Mouse (Mus musculus) CD4-positive helper T cell, adult 2 months (primary cell): ENCODE measurements around the gene Megf11.
A peak's percentile ranks its signal among the peaks of the same experiment; 100 is the strongest.

Experiments used
- DNase-seq: peaks from one replicate; pipeline ENCODE4 v3.0.0-alpha.2; 2012; ENCODE audit warnings: low read depth, missing footprints, low spot score

Gene Megf11

GRCm38 (mm10) chr9:64385511-64386465, at the start of gene Megf11:
Gene Megf11, plus strand, starts transcription at chr9:64385626.
- no peak for DNase-seq

DNA sequence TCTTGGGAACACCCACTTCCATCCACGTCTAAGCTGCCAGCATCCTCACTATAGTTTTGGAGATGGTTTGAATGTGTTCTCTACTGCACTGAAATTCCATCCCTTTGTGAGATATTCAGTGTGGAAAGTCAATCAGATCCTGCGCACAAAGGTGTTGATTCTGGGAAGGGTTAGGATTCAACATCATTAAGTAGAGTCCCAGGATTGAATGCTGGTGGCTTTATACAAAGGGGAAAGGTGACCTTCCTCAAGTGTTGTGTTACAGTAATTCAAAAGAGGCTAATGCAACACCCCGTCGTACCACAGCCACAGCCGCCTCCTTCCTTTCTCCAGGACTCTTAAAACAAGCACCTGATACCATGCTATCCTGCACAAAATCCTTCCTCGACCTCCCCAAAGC, 49.6 kb upstream of the Megf11 start:
- DNase-seq, result no peak

DNA sequence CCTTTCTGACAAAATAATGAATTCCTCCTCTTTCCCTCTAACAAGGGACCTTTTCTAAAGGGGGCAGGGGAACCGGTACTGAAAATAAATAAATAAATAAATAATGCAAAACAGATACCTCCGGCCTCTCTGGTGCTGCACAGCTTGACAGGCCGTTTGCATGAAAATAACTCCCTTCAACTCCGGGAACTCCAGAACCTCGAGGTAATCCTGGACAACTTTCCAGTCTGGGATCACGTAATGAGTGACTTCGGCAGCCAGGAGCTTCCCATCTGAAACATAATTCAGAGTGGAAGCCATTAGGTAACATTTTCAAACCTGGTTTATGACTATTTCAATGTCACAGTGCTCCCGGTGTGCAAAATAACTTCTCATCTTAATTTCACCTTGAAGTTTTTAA, 46.1 kb upstream of the Megf11 start:
- no peak for DNase-seq

- DNase-seq, result peak; percentile 82
Measured at GRCm38 (mm10) chr9:64340351-64341253, 44.8 kb upstream of the Megf11 start.

DNA sequence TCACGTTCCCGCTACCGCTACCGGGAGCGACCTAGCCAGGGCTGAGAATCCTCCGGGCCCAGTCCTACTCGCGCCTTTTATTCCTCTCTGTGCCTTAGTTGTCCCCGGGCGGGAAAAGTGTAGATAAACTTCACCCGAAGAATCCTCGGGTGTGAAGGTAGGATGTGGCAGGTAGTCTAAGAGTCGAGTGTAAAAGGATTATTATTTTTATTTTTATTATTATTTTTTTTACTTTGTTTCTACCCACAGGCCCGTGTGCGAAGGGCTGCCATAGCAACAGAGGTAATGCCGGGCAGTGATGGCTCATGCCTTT, 44.2 kb upstream of the Megf11 start, which contains the start of gene Dis3l:
TSS of gene Dis3l (minus strand) at position 35 of the 313 bp plus-strand sequence.
- DNase-seq, result no peak

GRCm38 (mm10) chr9:64341671-64342070, 43.8 kb upstream of the Megf11 start:
- no peak for DNase-seq

DNA sequence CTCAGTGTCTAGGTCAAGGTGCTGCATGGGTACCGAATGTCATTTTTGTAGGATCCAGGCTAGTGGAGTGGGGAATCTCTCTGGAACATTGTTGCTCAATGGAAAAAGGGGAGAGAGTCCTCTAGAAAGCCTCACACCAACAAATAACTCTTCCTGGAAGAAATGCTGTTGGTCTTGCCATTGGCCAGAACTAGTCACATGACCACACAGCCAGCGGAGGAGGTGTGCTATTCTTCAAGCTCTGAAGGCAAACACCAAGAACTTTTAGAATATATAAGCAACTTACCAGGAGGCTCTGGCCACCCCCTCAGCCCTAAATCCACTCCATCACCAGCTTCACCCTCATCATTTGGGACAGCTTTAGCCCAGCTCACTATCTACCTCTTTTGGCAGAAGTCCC, 41.8 kb upstream of the Megf11 start:
- no peak for DNase-seq

DNA sequence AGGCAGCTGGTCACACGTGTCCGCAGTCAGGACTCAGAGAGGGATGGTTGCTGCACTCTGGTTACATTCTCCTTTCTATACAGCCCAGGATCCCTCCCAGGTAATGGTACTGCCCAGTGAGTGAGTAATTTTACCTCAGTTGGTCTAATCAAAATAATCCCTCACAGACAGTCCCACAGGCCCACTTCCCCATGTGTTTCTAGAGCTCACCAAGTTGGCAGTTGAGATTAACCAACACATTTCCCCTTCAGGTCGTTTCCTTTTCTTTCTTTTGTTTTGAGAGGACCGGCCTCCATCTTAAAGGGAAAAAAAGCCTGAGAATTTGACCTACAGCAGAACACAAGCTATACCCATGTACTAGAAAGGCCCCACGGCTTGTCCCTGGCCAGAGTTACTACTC, 39.5 kb upstream of the Megf11 start:
- DNase-seq, result no peak

GRCm38 (mm10) chr9:64347377-64347776, 38.0 kb upstream of the Megf11 start:
- DNase-seq, result peak; percentile 11

GRCm38 (mm10) chr9:64349490-64349889, 35.9 kb upstream of the Megf11 start:
- DNase-seq, result no peak

- DNase-seq, result peak; percentile 46
Measured at GRCm38 (mm10) chr9:64351191-64351590, 34.2 kb upstream of the Megf11 start.

GRCm38 (mm10) chr9:64355627-64356026, 29.8 kb upstream of the Megf11 start:
- DNase-seq, result no peak

DNA sequence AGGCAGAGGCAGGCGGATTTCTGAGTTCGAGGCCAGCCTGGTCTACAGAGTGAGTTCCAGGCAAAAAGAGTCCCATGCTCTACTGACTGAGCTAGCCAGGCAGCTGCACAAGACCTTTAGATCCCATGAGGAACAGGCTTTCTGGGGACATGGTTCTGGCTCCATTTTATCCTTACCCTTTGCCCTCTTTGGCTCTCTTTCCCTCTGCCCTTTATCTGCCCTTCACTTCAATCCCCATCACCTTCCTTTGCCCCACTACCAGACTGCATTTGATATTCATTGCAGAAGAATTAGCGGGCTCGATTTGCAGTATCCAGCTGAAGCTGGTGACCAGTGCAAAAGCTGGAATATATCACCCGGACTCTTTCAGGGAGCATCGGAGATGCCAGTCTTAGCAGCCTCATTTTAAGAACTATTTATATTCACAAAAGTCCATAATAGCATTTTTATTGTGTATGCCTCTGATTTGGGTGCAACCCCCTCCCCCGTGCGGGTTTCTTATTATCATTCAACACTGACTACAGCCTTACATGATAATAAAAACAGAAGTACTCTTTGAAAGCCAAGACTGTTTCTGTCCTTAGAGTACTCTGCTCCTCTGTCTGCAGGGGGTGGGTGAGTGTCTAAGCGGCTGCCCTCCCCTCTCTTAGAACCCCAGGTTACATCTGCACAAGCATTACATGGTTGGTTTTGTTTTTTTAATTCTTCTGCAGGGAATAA, 24.0 kb upstream of the Megf11 start:
- DNase-seq, result no peak

GRCm38 (mm10) chr9:64369871-64370270, 15.6 kb upstream of the Megf11 start:
- DNase-seq, result no peak

DNA sequence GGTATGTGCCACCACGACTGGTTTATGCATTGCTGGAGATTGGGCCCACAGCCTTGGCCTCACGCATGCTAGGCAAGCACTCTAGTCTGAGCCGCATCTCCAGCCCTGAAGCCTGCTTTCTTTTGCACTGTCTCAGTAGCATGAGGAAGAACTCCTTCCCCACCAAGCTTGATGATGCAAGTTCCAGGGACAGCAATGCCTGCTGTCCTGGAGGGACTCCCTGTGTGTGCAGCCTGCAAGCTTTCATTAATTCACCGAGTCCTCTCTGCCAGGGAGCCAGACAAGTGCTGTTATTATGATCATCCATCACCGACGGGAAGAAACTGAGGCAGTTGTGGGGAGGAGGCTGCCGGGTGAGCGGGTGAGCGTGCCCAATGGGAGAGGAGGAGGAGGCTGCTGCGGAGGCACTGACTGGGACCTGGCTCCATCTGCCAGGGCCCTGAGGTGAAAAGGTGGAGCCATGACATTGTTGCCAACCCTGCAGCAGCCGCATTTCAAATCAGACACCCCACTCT, 14.1 kb upstream of the Megf11 start:
- no peak for DNase-seq

DNA sequence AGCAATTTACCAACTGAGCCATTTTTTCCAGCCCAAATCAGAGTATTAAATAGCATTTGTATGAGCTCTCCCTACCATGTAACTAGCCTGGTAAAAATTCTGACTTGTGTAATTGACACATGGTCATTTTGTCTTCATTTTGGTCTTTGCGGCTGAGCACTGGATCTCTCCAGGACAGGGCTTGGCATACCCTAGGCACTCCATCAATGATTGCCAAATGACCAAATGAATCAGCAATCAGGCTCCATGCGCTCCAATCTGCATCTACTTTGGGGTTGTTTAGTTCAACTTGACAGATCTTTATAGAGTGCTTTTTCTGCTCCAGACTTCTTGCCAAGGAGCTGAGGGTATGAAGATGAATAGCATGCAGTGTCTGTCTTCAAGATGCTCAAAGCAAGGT, 9.0 kb upstream of the Megf11 start:
- DNase-seq, result no peak

- no peak for DNase-seq
Measured at GRCm38 (mm10) chr9:64383021-64383788, 2.2 kb upstream of the Megf11 start.

GRCm38 (mm10) chr9:64386466-64387211, 1.2 kb downstream of the Megf11 start:
- DNase-seq, result no peak

GRCm38 (mm10) chr9:64389576-64390292, 4.3 kb downstream of the Megf11 start:
- DNase-seq, result no peak
